Mouse (Mus musculus) C2C12 (cell line): ENCODE measurements around the gene Ccrl2.

Experiments used
- CTCF ChIP-seq: IDR thresholded peaks from one replicate; pipeline ENCODE4 v1.5.1; 2011; ENCODE audit not compliant: control insufficient read depth, insufficient read depth, insufficient read length
- FOSL1 ChIP-seq: IDR thresholded peaks from one replicate; pipeline ENCODE4 v1.8.0; 2011; ENCODE audit warnings: mild to moderate bottlenecking, low read length; ENCODE audit not compliant: poor library complexity, insufficient read depth, severe bottlenecking
- MAX ChIP-seq: IDR thresholded peaks from one replicate; pipeline ENCODE4 v1.6.1; 2011; ENCODE audit warnings: mild to moderate bottlenecking, control low read depth
- MYOD1 ChIP-seq: IDR thresholded peaks from one replicate; pipeline ENCODE4 v1.6.1; 2011; ENCODE audit warnings: low read depth; ENCODE audit not compliant: control insufficient read depth, insufficient read length
- MYOG ChIP-seq: IDR thresholded peaks from one replicate; pipeline ENCODE4 v1.6.1; 2011; ENCODE audit not compliant: control insufficient read depth, insufficient read length; ENCODE audit errors: extremely low read depth
- USF1 ChIP-seq: IDR thresholded peaks from one replicate; pipeline ENCODE4 v1.6.1; 2011; ENCODE audit warnings: low read depth, mild to moderate bottlenecking, control low read depth, moderate library complexity

DNA sequence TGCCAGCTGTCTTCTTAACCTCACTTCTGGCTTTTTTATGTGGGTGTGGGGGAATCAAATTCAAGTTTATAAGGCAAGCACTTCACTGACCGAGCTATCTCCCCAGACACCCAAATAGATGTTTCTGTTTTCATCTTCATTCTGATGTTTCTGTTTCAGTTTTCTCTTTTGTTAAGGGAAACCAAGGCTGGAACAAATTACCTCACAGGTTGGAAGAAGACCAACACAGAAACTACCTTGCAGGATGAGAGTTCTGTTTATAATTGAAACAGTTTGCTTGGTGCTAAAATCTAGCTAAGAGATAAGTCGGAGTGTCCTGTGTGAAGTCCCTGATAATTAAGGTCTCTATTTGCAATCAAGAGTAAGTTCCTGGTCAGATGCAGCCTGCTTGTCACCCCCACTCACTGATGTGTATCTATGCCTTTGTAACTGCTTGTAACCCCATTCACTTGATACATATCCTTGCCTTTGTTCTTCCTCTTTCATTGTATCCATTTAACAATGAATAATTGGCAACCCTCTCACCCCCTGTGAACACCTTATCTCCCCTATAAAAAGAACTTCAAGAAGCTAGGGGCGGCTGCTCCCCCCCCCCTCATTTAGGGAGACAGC lies 29.8 kb upstream of the Ccrl2 start:
- no peak for TF ChIP-seq CTCF
- TF ChIP-seq MYOD1, result no peak
- TF ChIP-seq USF1, result no peak
- no peak for TF ChIP-seq MYOG
- TF ChIP-seq MAX, result no peak
- no peak for TF ChIP-seq FOSL1
